Mouse (Mus musculus): ENCODE results near the gene Ralbp1.

GRCm38 (mm10) chr17:65903826-65904225 lies 18.2 kb upstream of the Ralbp1 start:
- TF ChIP-seq CTCF (IDR thresholded peaks at IDR 0.05; ENCODE audit: low read depth) (no peak), EP300 (IDR thresholded peaks at IDR 0.05; ENCODE audit: low read depth) (no peak)
